Mouse (Mus musculus) forebrain, postnatal 0 days (tissue): Measurements from ENCODE around the gene Cabin1. TPM values are rescaled to one million over a fixed set of nuclear protein-coding genes. Genes with fewer than 3 reads are reported as not detected.

Experiments used
- ATAC-seq: fragments of 200-750 bp; cut with Nextera tagmentation; 2 replicates; pipeline ENCODE4 v1.8.0; 2017; ENCODE audit warnings: mild to moderate bottlenecking, moderate library complexity
- DNase-seq: peaks from one replicate; pipeline ENCODE4 v3.0.0-alpha.2; 2015
- H3K27ac ChIP-seq: fragments of 300-500 bp; sonication (generic); 2 replicates; pipeline ENCODE4 v1.5.1; 2014; ENCODE audit warnings: low read depth, mild to moderate bottlenecking, antibody characterized with exemption, low read length, moderate library complexity, mixed read lengths
- H3K27me3 ChIP-seq: fragments of 300-500 bp; sonication (generic); 2 replicates; pipeline ENCODE4 v1.6.1; 2014; ENCODE audit warnings: mild to moderate bottlenecking, low read length, mixed read lengths; ENCODE audit not compliant: insufficient read depth
- H3K36me3 ChIP-seq: fragments of 300-500 bp; sonication (generic); 2 replicates; pipeline ENCODE4 v1.6.1; 2014; ENCODE audit warnings: mild to moderate bottlenecking, moderate library complexity; ENCODE audit not compliant: insufficient read depth
- H3K4me1 ChIP-seq: fragments of 300-500 bp; sonication (generic); 2 replicates; pipeline ENCODE4 v1.6.1; 2014; ENCODE audit warnings: antibody characterized with exemption; ENCODE audit not compliant: insufficient read depth
- H3K4me2 ChIP-seq: fragments of 300-500 bp; sonication (generic); 2 replicates; pipeline ENCODE4 v1.6.1; 2014; ENCODE audit warnings: low read depth, mild to moderate bottlenecking, moderate library complexity
- H3K4me3 ChIP-seq: fragments of 300-500 bp; sonication (generic); 2 replicates; pipeline ENCODE4 v1.5.1; 2014; ENCODE audit warnings: low read depth, low read length, mixed read lengths
- H3K9ac ChIP-seq: fragments of 300-500 bp; sonication (generic); 2 replicates; pipeline ENCODE4 v1.6.1; 2014; ENCODE audit warnings: mild to moderate bottlenecking
- H3K9me3 ChIP-seq: fragments of 300-500 bp; sonication (generic); 2 replicates; pipeline ENCODE4 v1.6.1; 2016; ENCODE audit warnings: low read length
- CTCF ChIP-seq: sonication (generic); IDR thresholded peaks from 2 replicates; pipeline ENCODE4 v1.5.1; 2016; ENCODE audit warnings: antibody characterized with exemption, control low read depth, low read depth
- WGBS: fragments of 180-500 bp; shearing (Covaris S2); extraction: QIAGEN DNeasy Blood & Tissue Kit; methylation state at CpG from one replicate; pipeline ENCODE4 v1.1.7; 2014; 5-methylcytosine and 5-hydroxymethylcytosine counted together
- polyA plus RNA-seq: library from polyadenylated mRNA; unstranded; fragments of >200 nt; fragmentation: Nextera tagmentation; extraction: Ambion mirVana; gene quantifications from 2 replicates; pipeline ENCODE4 v1.2.1, GENCODE M21; 2015
- total RNA-seq: library from RNA; depleted of rRNA; stranded (reverse); fragments of >200 nt; gene quantifications from 2 replicates; pipeline ENCODE4 v1.2.3, GENCODE M21; 2014; rRNA removed

Cabin1 gene
- total and polyA plus RNA-seq, 2 experiments from 2014 or later = 28.0 to 85.5 TPM

DNA sequence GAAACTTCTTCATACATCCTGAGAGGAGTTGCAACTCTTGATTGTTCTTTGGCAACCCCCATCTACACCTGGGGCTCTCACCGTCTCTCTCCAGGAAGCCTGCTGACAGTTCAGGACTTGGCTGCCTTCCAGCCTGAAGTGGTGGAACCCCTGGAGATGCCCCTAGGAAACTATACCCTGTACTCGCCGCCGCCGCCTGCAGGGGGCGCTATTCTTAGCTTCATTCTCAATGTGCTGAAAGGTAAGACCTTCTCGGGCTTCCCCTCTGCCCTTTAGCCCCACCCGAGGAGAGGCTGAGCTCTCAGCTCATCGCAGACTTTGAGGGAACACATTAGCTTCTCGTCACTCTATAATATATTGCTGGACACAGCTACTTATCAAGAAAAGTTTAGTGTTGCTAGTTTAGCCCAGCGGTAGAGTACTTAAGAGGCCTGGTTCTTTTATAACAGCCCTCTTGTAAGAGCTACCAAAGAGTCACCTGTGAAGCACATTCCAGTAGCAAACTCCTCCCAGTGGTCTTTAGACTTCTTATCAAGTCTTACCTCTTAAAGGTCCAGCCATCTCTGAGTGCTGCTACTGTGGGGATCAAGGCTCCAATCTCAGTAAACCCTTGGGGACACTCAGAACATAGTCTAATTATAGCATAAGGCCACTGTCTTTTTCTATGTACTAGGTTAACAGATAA, 158.8 kb downstream of the Cabin1 start:
- H3K27ac ChIP-seq = no peak overlapping the region
- no peaks in the 10 kb centered on the region for H3K4me1 ChIP-seq
- H3K9me3 ChIP-seq = no peaks in the 10 kb centered on the region
- H3K9ac ChIP-seq = no peak overlapping the region
- TF ChIP-seq CTCF = peak; percentile 25; the same call in 1 of the 2 replicates
- H3K27me3 ChIP-seq = no peaks in the 10 kb centered on the region
- 44% methylated on average over 11 of the region's 11 CpGs for WGBS
- H3K4me2 ChIP-seq = no peak overlapping the region
- H3K4me3 ChIP-seq = no peak overlapping the region
- no peak for ATAC-seq
- no peak for DNase-seq
- H3K36me3 ChIP-seq = no peaks in the 10 kb centered on the region

DNA sequence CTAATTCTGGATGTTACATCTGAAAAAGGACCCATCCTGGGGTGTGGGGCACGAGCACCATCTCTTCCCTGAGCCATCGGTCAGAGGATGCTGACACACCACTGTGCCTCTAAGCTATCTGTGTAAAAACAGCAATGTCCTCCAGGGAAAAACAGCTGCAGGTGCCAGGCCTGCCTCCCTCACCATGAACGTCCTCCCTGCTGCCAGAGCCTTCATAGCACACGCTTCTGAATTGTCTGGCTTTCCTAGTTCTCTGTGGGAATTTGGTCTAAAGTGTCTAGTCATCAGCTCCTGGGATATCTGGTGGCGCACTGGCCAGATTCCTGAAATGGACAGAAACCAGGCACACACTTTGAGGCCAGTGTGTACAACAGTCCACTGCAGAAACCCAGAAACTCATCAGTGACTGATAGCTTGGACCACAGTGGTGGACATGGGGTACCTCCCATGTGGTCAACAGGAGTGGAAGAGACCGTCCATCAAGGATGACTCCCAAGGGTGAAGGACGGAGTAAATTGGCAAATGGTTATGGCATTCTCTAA, 163.9 kb downstream of the Cabin1 start:
- Histone ChIP-seq H3K27me3 (no peaks in the 10 kb centered on the region), H3K4me1 (no peaks in the 10 kb centered on the region), H3K4me2 (no peak overlapping the region), H3K9me3 (no peaks in the 10 kb centered on the region), H3K4me3 (no peak overlapping the region), H3K27ac (no peak overlapping the region), H3K9ac (no peak overlapping the region), H3K36me3 (no peaks in the 10 kb centered on the region)
- DNase-seq (no peak), ATAC-seq (no peak)
- 85% methylated on average over 7 of the region's 7 CpGs for WGBS
- TF ChIP-seq CTCF = no peak

Other genes starting within 250 kb of the Cabin1 start
- gene Snrpd3, start 246.8 kb downstream of the Cabin1 start, total RNA-seq = 24.4 and 31.6 TPM in 2 replicates
- gene Snrpd3, start 246.8 kb downstream of the Cabin1 start, polyA plus RNA-seq = 144 and 167 TPM in 2 replicates
- gene Gucd1, start 246.4 kb downstream of the Cabin1 start, total RNA-seq = 36.2 and 44.9 TPM in 2 replicates
- gene Gucd1, start 246.4 kb downstream of the Cabin1 start, polyA plus RNA-seq = 12.2 and 16.0 TPM in 2 replicates
- gene Lrrc75b, start 204.0 kb downstream of the Cabin1 start, total RNA-seq = 20.0 and 24.2 TPM in 2 replicates
- gene Lrrc75b, start 204.0 kb downstream of the Cabin1 start, polyA plus RNA-seq = 17.9 and 23.2 TPM in 2 replicates
- 1.0 and 3.8 TPM in 2 replicates for gene Ggt1, start 202.7 kb downstream of the Cabin1 start, total RNA-seq
- gene Ggt1, start 202.7 kb downstream of the Cabin1 start, polyA plus RNA-seq = 0.86 and 2.3 TPM in 2 replicates
- 3.2 and 4.3 TPM in 2 replicates for gene Ggt5, start 175.0 kb downstream of the Cabin1 start, total RNA-seq
- gene Ggt5, start 175.0 kb downstream of the Cabin1 start, polyA plus RNA-seq = 1.5 and 2.6 TPM in 2 replicates
- gene Susd2, start 120.3 kb downstream of the Cabin1 start, total RNA-seq = 2.2 and 2.6 TPM in 2 replicates
- gene Susd2, start 120.3 kb downstream of the Cabin1 start, polyA plus RNA-seq = 2.2 TPM in 2 replicates
- gene Ddt, start 9.1 kb upstream of the Cabin1 start, total RNA-seq = 33.3 and 39.7 TPM in 2 replicates
- gene Ddt, start 9.1 kb upstream of the Cabin1 start, polyA plus RNA-seq = 78.2 and 79.4 TPM in 2 replicates
- not detected in 2 replicates for gene Gm20441, start 16.6 kb upstream of the Cabin1 start, total RNA-seq
- not detected in 2 replicates for gene Gm20441, start 16.6 kb upstream of the Cabin1 start, polyA plus RNA-seq
- gene Gstt3, start 17.1 kb upstream of the Cabin1 start, total RNA-seq = 1.7 and 2.3 TPM in 2 replicates
- gene Gstt3, start 17.1 kb upstream of the Cabin1 start, polyA plus RNA-seq = 1.8 and 2.2 TPM in 2 replicates
- 19.2 and 22.8 TPM in 2 replicates for gene Gstt1, start 34.2 kb upstream of the Cabin1 start, total RNA-seq
- 18.6 and 21.3 TPM in 2 replicates for gene Gstt1, start 34.2 kb upstream of the Cabin1 start, polyA plus RNA-seq
- not detected in 2 replicates for gene Gstt4, start 58.2 kb upstream of the Cabin1 start, total RNA-seq
- not detected in 2 replicates for gene Gstt4, start 58.2 kb upstream of the Cabin1 start, polyA plus RNA-seq
- 4.5 and 5.1 TPM in 2 replicates for gene Gstt2, start 73.1 kb upstream of the Cabin1 start, total RNA-seq
- 7.4 and 7.8 TPM in 2 replicates for gene Gstt2, start 73.1 kb upstream of the Cabin1 start, polyA plus RNA-seq
- gene Mif, start 95.9 kb upstream of the Cabin1 start, total RNA-seq = 598 and 704 TPM in 2 replicates
- gene Mif, start 95.9 kb upstream of the Cabin1 start, polyA plus RNA-seq = 2,127 and 2,602 TPM in 2 replicates
- 2.1 and 4.7 TPM in 2 replicates for gene Derl3, start 129.1 kb upstream of the Cabin1 start, total RNA-seq
- 1.4 and 1.7 TPM in 2 replicates for gene Derl3, start 129.1 kb upstream of the Cabin1 start, polyA plus RNA-seq
- 155 and 173 TPM in 2 replicates for gene Smarcb1, start 157.3 kb upstream of the Cabin1 start, total RNA-seq
- gene Smarcb1, start 157.3 kb upstream of the Cabin1 start, polyA plus RNA-seq = 239 and 246 TPM in 2 replicates
- gene Chchd10, start 168.8 kb upstream of the Cabin1 start, total RNA-seq = 69.9 and 93.0 TPM in 2 replicates
- gene Chchd10, start 168.8 kb upstream of the Cabin1 start, polyA plus RNA-seq = 97.1 and 121 TPM in 2 replicates
- gene Mmp11, start 172.2 kb upstream of the Cabin1 start, total RNA-seq = 11.7 and 13.5 TPM in 2 replicates
- gene Mmp11, start 172.2 kb upstream of the Cabin1 start, polyA plus RNA-seq = 14.3 and 16.5 TPM in 2 replicates
- 0.95 and 2.8 TPM in 2 replicates for gene Gm867, start 176.3 kb upstream of the Cabin1 start, total RNA-seq
- 0.97 and 1.0 TPM in 2 replicates for gene Gm867, start 176.3 kb upstream of the Cabin1 start, polyA plus RNA-seq
- not detected in 2 replicates for gene Vpreb3, start 178.7 kb upstream of the Cabin1 start, total RNA-seq
- 0.45 and 1.4 TPM in 2 replicates for gene Vpreb3, start 178.7 kb upstream of the Cabin1 start, polyA plus RNA-seq
- not detected in 2 replicates for gene Gm5134, start 190.2 kb upstream of the Cabin1 start, total RNA-seq
- gene Gm5134, start 190.2 kb upstream of the Cabin1 start, polyA plus RNA-seq = not detected in 2 replicates